Mouse (Mus musculus) forebrain, postnatal 0 days (tissue): ENCODE measurements at regions not wholly inside any gene's neighbourhood (a gene's known extent, or its start where the extent isn't known, plus 50 kb on each side); places are given as distances from the start of the nearest gene placed in this dataset.
A peak's percentile ranks its signal among the peaks of the same experiment; 100 is the strongest.

Experiments
- ATAC-seq: fragments of 200-750 bp; cut with Nextera tagmentation; 2 replicates; pipeline ENCODE4 v1.8.0; 2017; ENCODE audit warnings: mild to moderate bottlenecking, moderate library complexity
- DNase-seq: peaks from one replicate; pipeline ENCODE4 v3.0.0-alpha.2; 2015
- H3K27ac ChIP-seq: fragments of 300-500 bp; sonication (generic); 2 replicates; pipeline ENCODE4 v1.5.1; 2014; ENCODE audit warnings: low read depth, mild to moderate bottlenecking, antibody characterized with exemption, low read length, moderate library complexity, mixed read lengths
- H3K27me3 ChIP-seq: fragments of 300-500 bp; sonication (generic); 2 replicates; pipeline ENCODE4 v1.6.1; 2014; ENCODE audit warnings: mild to moderate bottlenecking, low read length, mixed read lengths; ENCODE audit not compliant: insufficient read depth
- H3K36me3 ChIP-seq: fragments of 300-500 bp; sonication (generic); 2 replicates; pipeline ENCODE4 v1.6.1; 2014; ENCODE audit warnings: mild to moderate bottlenecking, moderate library complexity; ENCODE audit not compliant: insufficient read depth
- H3K4me1 ChIP-seq: fragments of 300-500 bp; sonication (generic); 2 replicates; pipeline ENCODE4 v1.6.1; 2014; ENCODE audit warnings: antibody characterized with exemption; ENCODE audit not compliant: insufficient read depth
- H3K4me2 ChIP-seq: fragments of 300-500 bp; sonication (generic); 2 replicates; pipeline ENCODE4 v1.6.1; 2014; ENCODE audit warnings: low read depth, mild to moderate bottlenecking, moderate library complexity
- H3K4me3 ChIP-seq: fragments of 300-500 bp; sonication (generic); 2 replicates; pipeline ENCODE4 v1.5.1; 2014; ENCODE audit warnings: low read depth, low read length, mixed read lengths
- H3K9ac ChIP-seq: fragments of 300-500 bp; sonication (generic); 2 replicates; pipeline ENCODE4 v1.6.1; 2014; ENCODE audit warnings: mild to moderate bottlenecking
- H3K9me3 ChIP-seq: fragments of 300-500 bp; sonication (generic); 2 replicates; pipeline ENCODE4 v1.6.1; 2016; ENCODE audit warnings: low read length
- CTCF ChIP-seq: sonication (generic); IDR thresholded peaks from 2 replicates; pipeline ENCODE4 v1.5.1; 2016; ENCODE audit warnings: antibody characterized with exemption, control low read depth, low read depth
- WGBS: fragments of 180-500 bp; shearing (Covaris S2); extraction: QIAGEN DNeasy Blood & Tissue Kit; methylation state at CpG from one replicate; pipeline ENCODE4 v1.1.7; 2014; 5-methylcytosine and 5-hydroxymethylcytosine counted together

- no peak overlapping the region for H3K4me3 ChIP-seq
- WGBS: 39% methylated on average over 6 of the region's 6 CpGs
Observed at GRCm38 (mm10) chrX:57711914-57712313, 208.4 kb upstream of the Gpr101 start.

GRCm38 (mm10) chrX:57709115-57709877, 205.7 kb upstream of the Gpr101 start:
- TF ChIP-seq CTCF: no peak
- WGBS: 46% methylated on average over 12 of the region's 12 CpGs
- no peaks in the 10 kb centered on the region for H3K9me3 ChIP-seq
- H3K27me3 ChIP-seq: no peaks in the 10 kb centered on the region
- H3K4me3 ChIP-seq: no peak overlapping the region
- no peak overlapping the region for H3K27ac ChIP-seq
- H3K36me3 ChIP-seq: no peaks in the 10 kb centered on the region
- DNase-seq (no peak), ATAC-seq (no peak)
- H3K4me2 ChIP-seq: no peak overlapping the region
- H3K9ac ChIP-seq: no peak overlapping the region
- no peaks in the 10 kb centered on the region for H3K4me1 ChIP-seq

More at GRCm38 (mm10) chrX:57711914-57712313, 208.4 kb upstream of the Gpr101 start:
- no peak for TF ChIP-seq CTCF
- Histone ChIP-seq H3K9ac (no peak overlapping the region), H3K36me3 (no peaks in the 10 kb centered on the region), H3K4me2 (no peak overlapping the region), H3K27ac (no peak overlapping the region), H3K27me3 (no peaks in the 10 kb centered on the region), H3K4me1 (no peaks in the 10 kb centered on the region), H3K9me3 (no peaks in the 10 kb centered on the region)
- DNase-seq (no peak), ATAC-seq (no peak)

GRCm38 (mm10) chrX:57708501-57708900, 204.9 kb upstream of the Gpr101 start:
- H3K27me3 ChIP-seq: no peaks in the 10 kb centered on the region
- no peak overlapping the region for H3K27ac ChIP-seq
- H3K4me2 ChIP-seq: no peak overlapping the region
- no peak overlapping the region for H3K4me3 ChIP-seq
- DNase-seq (no peak), ATAC-seq (no peak)
- WGBS: 38% methylated on average over 6 of the region's 6 CpGs
- no peaks in the 10 kb centered on the region for H3K36me3 ChIP-seq
- no peak for TF ChIP-seq CTCF
- no peaks in the 10 kb centered on the region for H3K9me3 ChIP-seq
- no peaks in the 10 kb centered on the region for H3K4me1 ChIP-seq
- no peak overlapping the region for H3K9ac ChIP-seq

- H3K4me1 ChIP-seq: no peaks in the 10 kb centered on the region
- H3K9me3 ChIP-seq: no peaks in the 10 kb centered on the region
- H3K4me2 ChIP-seq: no peak overlapping the region
- no peak overlapping the region for H3K4me3 ChIP-seq
- no peak overlapping the region for H3K27ac ChIP-seq
- ATAC-seq: no peak
- no peak for TF ChIP-seq CTCF
- WGBS: 43% methylated on average over 7 of the region's 7 CpGs
- H3K36me3 ChIP-seq: no peaks in the 10 kb centered on the region
- H3K27me3 ChIP-seq: no peaks in the 10 kb centered on the region
- H3K9ac ChIP-seq: no peak overlapping the region
- no peak for DNase-seq
Observed at GRCm38 (mm10) chrX:57707932-57708331, 204.4 kb upstream of the Gpr101 start.

GRCm38 (mm10) chrX:57706683-57707308, 203.2 kb upstream of the Gpr101 start:
- Histone ChIP-seq H3K27me3 (no peaks in the 10 kb centered on the region), H3K36me3 (no peaks in the 10 kb centered on the region), H3K4me3 (no peak overlapping the region), H3K27ac (no peak overlapping the region), H3K4me2 (no peak overlapping the region), H3K9ac (no peak overlapping the region), H3K9me3 (no peaks in the 10 kb centered on the region), H3K4me1 (no peaks in the 10 kb centered on the region)
- DNase-seq (no peak), ATAC-seq (no peak)
- 82% methylated on average over 3 of the region's 3 CpGs for WGBS
- TF ChIP-seq CTCF: no peak

GRCm38 (mm10) chrX:57692506-57692905, 188.9 kb upstream of the Gpr101 start:
- Histone ChIP-seq H3K4me3 (no peak overlapping the region), H3K4me2 (no peak overlapping the region), H3K9me3 (no peaks in the 10 kb centered on the region), H3K9ac (no peak overlapping the region), H3K27ac (no peak overlapping the region), H3K27me3 (no peaks in the 10 kb centered on the region), H3K4me1 (no peaks in the 10 kb centered on the region), H3K36me3 (no peaks in the 10 kb centered on the region)
- TF ChIP-seq CTCF: no peak
- DNase-seq (peak; percentile 26), ATAC-seq (0 out of 2 replicates have a peak, but pooled peaks have one; percentile 48)
- WGBS: 7% methylated on average over 1 of the region's 1 CpGs

- no peak for TF ChIP-seq CTCF
- no peaks in the 10 kb centered on the region for H3K27me3 ChIP-seq
Observed at GRCm38 (mm10) chrX:57676764-57677163, 173.2 kb upstream of the Gpr101 start.

More at GRCm38 (mm10) chrX:57676764-57677163, 173.2 kb upstream of the Gpr101 start:
- no peak for DNase-seq
- no peak overlapping the region for H3K4me3 ChIP-seq
- no peak for ATAC-seq
- H3K36me3 ChIP-seq: no peaks in the 10 kb centered on the region
- no peaks in the 10 kb centered on the region for H3K9me3 ChIP-seq
- WGBS: 60% methylated on average over 6 of the region's 6 CpGs
- no peak overlapping the region for H3K4me2 ChIP-seq
- no peak overlapping the region for H3K9ac ChIP-seq
- H3K27ac ChIP-seq: no peak overlapping the region
- H3K4me1 ChIP-seq: no peaks in the 10 kb centered on the region
